In genomic region chr2:91175490-91175889, GRCm38 (mm10) we compare ENCODE assay signal across 33 mouse cellular contexts. TPM values are rescaled to one million over a fixed set of nuclear protein-coding genes. Genes with fewer than 3 reads are reported as not detected.
"Had no signal": no experiment of that assay in that cellular context is flagged by ENCODE, and none has a peak within 500 bp of the region (broad histone marks: within the 10 kb centered on the region; RNA-seq: fewer than 3 reads in every experiment).

No protein-coding gene starts in this region.

- H3K27ac ChIP-seq: left cerebral cortex, adult 2 months; limb, embryonic 10.5 days; limb, embryonic 12.5 days; limb, embryonic 13.5 days; limb, embryonic 15.5 days; liver, embryonic 13.5 days; liver, embryonic 14.5 days; liver, embryonic 15.5 days; lung, embryonic 15.5 days; macrophage; midbrain, embryonic 10.5 days; midbrain, embryonic 12.5 days; midbrain, embryonic 13.5 days; midbrain, embryonic 15.5 days; neural tube, embryonic 12.5 days; neural tube, embryonic 13.5 days had no signal

- DNase-seq: left cerebral cortex, postnatal 4 days; liver; liver, embryonic 13.5 days; liver, postnatal 0 days; lung, adult 2 months; lung, embryonic 14.5 days; lung, postnatal 10 days; lung, postnatal 14 days; lung, postnatal 36 days; lung, postnatal 4 days; midbrain, embryonic 14.5 days had no signal

- H3K9me3 ChIP-seq: limb, embryonic 10.5 days; limb, embryonic 12.5 days; limb, embryonic 13.5 days; limb, embryonic 15.5 days; liver, embryonic 13.5 days; liver, embryonic 15.5 days; lung, embryonic 15.5 days; megakaryocyte, embryonic 14.5 days; midbrain, embryonic 10.5 days; midbrain, embryonic 12.5 days; midbrain, embryonic 13.5 days; midbrain, embryonic 15.5 days; neural tube, embryonic 12.5 days; neural tube, embryonic 13.5 days had no signal

- H3K4me1 ChIP-seq: limb, embryonic 10.5 days; limb, embryonic 12.5 days; limb, embryonic 13.5 days; limb, embryonic 15.5 days; liver, embryonic 13.5 days; liver, embryonic 15.5 days; lung, embryonic 15.5 days; neural tube, embryonic 12.5 days had no signal

- H3K4me2 ChIP-seq: limb, embryonic 12.5 days; limb, embryonic 13.5 days; limb, embryonic 15.5 days; liver, embryonic 11.5 days; liver, embryonic 13.5 days; liver, embryonic 15.5 days; lung, embryonic 14.5 days; lung, embryonic 15.5 days; midbrain, embryonic 12.5 days; midbrain, embryonic 13.5 days; midbrain, embryonic 15.5 days; neural tube, embryonic 12.5 days; neural tube, embryonic 13.5 days had no signal

- H3K27me3 ChIP-seq: limb, embryonic 12.5 days; limb, embryonic 13.5 days; limb, embryonic 15.5 days; liver, embryonic 13.5 days; liver, embryonic 15.5 days; lung, embryonic 15.5 days; megakaryocyte, embryonic 14.5 days; midbrain, embryonic 12.5 days; midbrain, embryonic 13.5 days; midbrain, embryonic 15.5 days; neural tube, embryonic 12.5 days; neural tube, embryonic 13.5 days had no signal

- ATAC-seq: liver, postnatal 0 days; midbrain, embryonic 13.5 days; midbrain, embryonic 15.5 days; midbrain, embryonic 16.5 days had no signal

- H3K4me3 ChIP-seq: left cerebral cortex, adult 2 months; limb, embryonic 10.5 days; limb, embryonic 12.5 days; limb, embryonic 13.5 days; limb, embryonic 15.5 days; liver, embryonic 13.5 days; liver, embryonic 15.5 days; lung, embryonic 15.5 days; megakaryocyte, embryonic 14.5 days; midbrain, embryonic 10.5 days; midbrain, embryonic 12.5 days; midbrain, embryonic 13.5 days; midbrain, embryonic 15.5 days; myocyte; neural tube, embryonic 12.5 days; neural tube, embryonic 13.5 days had no signal

- H3K9ac ChIP-seq: limb, embryonic 12.5 days; limb, embryonic 13.5 days; limb, embryonic 15.5 days; liver, embryonic 13.5 days; liver, embryonic 14.5 days; liver, embryonic 15.5 days; liver, postnatal 0 days; lung, embryonic 14.5 days; lung, embryonic 15.5 days; midbrain, embryonic 12.5 days; midbrain, embryonic 13.5 days; midbrain, embryonic 15.5 days; neural tube, embryonic 12.5 days; neural tube, embryonic 13.5 days had no signal

RNA-seq across cellular contexts. Expression of gene Nr1h3, which starts 27.1 kb away (rescaled TPM):
- total RNA-seq: megakaryocyte-erythroid progenitor cell, adult 5-6 weeks had no signal

RNA-seq across cellular contexts. Expression of gene Mybpc3, which starts 57.5 kb away (rescaled TPM):
- total RNA-seq: left cerebral cortex, postnatal 4 days; megakaryocyte progenitor cell, adult 5-6 weeks; midbrain, postnatal 0 days had no signal
- polyA plus RNA-seq: limb, embryonic 13.5 days; midbrain, embryonic 13.5 days; midbrain, embryonic 14.5 days; midbrain, postnatal 0 days had no signal
